Comparison of ENCODE assay signal across 12 mouse cellular contexts in genomic region chr16:33731291-33731690, GRCm38 (mm10).
"Had no signal": no experiment of that assay in that cellular context is flagged by ENCODE, and none has a peak within 500 bp of the region (broad histone marks: within the 10 kb centered on the region; RNA-seq: fewer than 3 reads in every experiment).

No protein-coding gene starts in this region.

- H3K9ac ChIP-seq: kidney, embryonic 15.5 days; limb, embryonic 15.5 days; liver, embryonic 14.5 days; neural tube, embryonic 15.5 days had no signal

- H3K27ac ChIP-seq: kidney, embryonic 15.5 days; limb, embryonic 15.5 days; liver, embryonic 14.5 days; midbrain, embryonic 10.5 days; neural tube, embryonic 15.5 days had no signal

- H3K36me3 ChIP-seq: neural tube, embryonic 15.5 days had no signal

- H3K27me3 ChIP-seq: kidney, embryonic 15.5 days; limb, embryonic 15.5 days; neural tube, embryonic 15.5 days had no signal

- H3K4me2 ChIP-seq: kidney, embryonic 15.5 days; limb, embryonic 15.5 days; neural tube, embryonic 15.5 days had no signal

- DNase-seq: kidney, adult 2 months; kidney, postnatal 14 days; lung, adult 18-20 months; lung, postnatal 4 days; midbrain, embryonic 14.5 days; thymus, postnatal 4 days had no signal

- H3K9me3 ChIP-seq: kidney, embryonic 15.5 days; limb, embryonic 15.5 days; midbrain, embryonic 10.5 days; neural tube, embryonic 15.5 days had no signal

- H3K4me3 ChIP-seq: kidney, embryonic 15.5 days; limb, embryonic 15.5 days; midbrain, embryonic 10.5 days; myocyte; neural tube, embryonic 15.5 days had no signal
